Mouse (Mus musculus): ENCODE measurements at regions not wholly inside any gene's neighbourhood (a gene's known extent, or its start where the extent isn't known, plus 50 kb on each side); places are given as distances from the start of the nearest gene placed in this dataset.
"Not testable (repeated sequence)": the region's sequence is repeated elsewhere in the genome, so short reads cannot be mapped to it uniquely, and the experiment has no call there.

DNA sequence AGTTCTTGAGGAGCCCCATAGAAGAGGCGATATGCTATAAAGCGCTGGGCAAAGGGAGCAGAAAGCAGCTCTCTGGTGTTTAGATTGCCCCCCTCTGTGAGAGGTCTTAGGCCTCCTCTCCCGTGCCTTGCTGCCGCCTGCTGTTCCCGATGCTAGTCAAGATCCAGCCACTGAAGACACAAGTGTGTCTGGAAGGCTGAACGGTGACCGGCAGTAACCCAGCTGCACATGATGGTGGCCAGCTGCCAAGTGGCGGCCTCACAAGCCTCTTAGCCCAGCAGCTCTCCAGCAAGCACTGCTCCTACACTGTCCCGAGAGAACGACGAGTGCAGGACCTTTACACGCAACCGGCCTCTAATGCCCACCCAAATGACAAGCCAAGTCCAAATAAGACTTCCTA lies 104.1 kb upstream of the Abca1 start:
- DNase-seq (ENCODE audit: low spot score): peak; percentile 83

DNA sequence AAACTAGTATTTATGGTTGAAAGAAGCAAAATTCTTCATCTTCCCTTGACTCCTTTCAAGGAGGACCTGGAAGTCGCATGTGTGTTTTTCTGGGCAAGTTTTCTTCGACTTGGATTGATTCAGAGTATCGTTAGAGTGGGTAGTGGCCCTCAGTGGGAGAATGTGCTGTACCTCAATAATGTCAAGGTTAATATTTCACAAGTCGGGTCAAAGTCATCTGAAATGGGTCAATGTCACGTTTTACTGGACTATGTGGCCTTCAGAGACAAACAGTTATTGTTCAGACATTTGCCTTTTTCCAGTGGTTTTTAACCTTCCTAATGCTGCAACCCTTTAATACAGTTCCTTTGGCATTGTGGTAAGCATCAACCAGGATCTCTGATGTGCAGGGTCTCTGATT lies 102.8 kb upstream of the Abca1 start:
- no peak for DNase-seq (ENCODE audit: low spot score)

DNA sequence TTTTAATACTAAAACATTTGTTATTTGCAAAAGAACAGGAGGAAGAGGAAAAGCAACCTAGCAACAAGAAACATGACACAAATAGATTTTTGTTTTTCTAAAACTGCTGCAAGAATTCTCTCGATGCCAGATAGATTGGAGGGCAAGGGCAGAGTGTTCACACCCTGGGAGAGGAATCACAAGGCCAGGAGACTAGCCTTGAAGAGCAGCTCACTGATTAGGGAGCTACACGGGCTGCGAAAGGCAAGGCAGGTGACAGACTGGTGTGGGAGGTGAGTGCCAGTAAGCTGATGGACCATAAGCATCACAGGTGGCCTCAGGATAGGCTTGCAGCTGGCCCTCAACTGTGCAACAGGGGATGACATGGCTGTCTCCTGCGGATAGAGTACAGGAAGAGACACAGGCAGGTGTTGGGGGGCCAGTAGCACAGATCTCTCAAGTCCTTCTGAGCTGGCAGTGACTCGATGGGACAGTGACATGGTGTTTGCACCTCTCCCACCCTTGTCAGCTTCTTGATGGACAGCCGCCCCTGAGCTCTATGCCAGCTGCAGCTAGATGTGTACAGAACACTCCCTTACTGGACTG lies 102.0 kb upstream of the Abca1 start:
- peak; percentile 43 for DNase-seq (ENCODE audit: low spot score)

DNA sequence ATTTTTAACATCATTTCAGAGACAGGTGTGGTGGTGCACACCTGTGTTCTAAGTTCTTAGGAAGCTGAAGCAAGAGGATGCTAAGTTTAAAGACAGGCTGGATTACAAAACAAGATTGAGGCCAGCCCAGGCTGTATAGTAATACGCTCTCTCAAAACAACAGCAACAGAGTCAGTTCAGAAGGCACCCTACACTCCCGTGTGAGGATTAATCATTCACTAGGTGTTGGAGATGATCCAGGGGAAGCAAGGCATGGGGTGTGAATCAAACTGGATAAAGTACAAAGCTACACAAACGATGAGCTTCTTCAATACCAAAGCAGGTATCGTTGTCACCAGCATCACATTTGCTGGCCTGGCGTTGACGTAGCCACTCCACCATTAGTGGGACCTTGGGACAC lies 99.3 kb upstream of the Abca1 start:
- DNase-seq (ENCODE audit: low spot score): no peak

DNA sequence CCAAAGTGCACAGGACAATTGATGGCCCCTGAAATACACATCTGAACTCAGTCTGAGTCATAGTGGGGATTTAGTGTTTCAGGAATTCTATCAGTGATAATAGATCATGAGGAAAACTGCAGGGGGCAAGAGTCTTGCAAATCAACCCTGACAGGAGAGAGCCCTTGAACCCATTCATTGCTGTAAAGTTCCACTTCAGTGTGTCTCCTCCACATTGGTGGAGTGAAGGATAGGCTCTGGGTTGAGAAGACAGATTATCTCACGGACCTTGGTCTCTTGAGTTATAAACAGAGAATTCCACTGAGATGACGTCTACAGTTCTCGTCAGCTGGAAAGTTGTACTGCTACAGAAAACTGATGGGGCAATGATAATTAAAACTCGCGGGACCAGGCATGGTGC lies 97.3 kb upstream of the Abca1 start:
- DNase-seq (ENCODE audit: low spot score): no peak

DNA sequence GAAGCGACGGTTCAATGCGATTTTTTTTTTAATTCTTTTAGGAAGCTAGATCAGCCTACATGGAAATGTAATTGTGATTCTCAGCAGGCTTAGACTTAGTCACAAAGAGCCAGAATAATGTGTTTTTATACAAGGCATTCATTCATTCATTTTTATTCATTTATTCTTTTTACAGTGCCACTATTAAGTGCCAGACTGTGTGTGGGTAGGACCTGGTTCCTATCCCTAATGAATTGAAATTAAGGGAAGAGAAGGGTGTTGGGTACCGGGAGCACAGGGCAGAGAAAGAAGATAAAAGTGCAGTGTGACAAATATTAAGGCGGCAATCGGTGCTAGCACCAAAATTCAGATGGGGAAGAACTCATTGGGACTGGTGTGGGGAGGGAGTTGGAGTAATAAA lies 94.8 kb upstream of the Abca1 start:
- DNase-seq (ENCODE audit: low spot score): no peak

DNA sequence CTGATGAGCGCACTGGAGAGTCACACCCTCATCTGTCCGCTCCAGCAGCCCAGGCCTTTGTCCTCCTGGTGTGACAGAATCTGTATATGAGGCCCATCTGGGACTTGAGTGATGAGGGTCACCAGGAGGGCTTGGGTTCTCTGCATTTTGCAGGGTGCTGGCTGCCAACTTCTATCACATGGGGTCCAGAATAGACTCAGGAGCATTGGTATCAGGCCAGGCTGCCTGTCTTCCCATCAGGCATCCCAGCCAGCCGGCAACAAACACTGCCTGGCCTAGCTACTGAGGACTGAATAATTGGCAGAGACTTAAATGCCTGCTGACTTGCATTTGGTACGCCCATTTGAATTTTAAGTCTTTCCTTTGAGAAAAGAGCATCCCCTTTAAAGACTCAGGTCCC lies 94.0 kb upstream of the Abca1 start:
- no peak for DNase-seq (ENCODE audit: low spot score)

DNA sequence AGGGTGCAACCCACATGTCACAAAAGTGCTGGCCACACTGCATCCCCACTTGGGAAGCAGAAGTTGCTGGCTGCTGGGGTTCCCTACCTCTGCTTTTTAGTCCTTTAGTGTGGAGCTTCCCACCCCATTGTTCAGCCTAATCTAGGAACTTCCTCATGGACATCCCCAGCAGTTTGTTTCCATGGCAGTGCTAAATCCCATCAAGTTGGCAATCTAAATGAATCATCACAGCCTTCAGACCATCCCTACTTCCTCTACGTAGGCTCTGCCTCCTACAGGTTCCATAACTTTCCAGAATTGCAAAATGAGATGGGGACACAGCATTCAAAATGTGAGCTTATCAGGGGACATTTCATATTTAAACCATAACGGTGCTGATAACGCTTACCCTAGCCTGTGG lies 90.6 kb upstream of the Abca1 start:
- no peak for DNase-seq (ENCODE audit: low spot score)

DNA sequence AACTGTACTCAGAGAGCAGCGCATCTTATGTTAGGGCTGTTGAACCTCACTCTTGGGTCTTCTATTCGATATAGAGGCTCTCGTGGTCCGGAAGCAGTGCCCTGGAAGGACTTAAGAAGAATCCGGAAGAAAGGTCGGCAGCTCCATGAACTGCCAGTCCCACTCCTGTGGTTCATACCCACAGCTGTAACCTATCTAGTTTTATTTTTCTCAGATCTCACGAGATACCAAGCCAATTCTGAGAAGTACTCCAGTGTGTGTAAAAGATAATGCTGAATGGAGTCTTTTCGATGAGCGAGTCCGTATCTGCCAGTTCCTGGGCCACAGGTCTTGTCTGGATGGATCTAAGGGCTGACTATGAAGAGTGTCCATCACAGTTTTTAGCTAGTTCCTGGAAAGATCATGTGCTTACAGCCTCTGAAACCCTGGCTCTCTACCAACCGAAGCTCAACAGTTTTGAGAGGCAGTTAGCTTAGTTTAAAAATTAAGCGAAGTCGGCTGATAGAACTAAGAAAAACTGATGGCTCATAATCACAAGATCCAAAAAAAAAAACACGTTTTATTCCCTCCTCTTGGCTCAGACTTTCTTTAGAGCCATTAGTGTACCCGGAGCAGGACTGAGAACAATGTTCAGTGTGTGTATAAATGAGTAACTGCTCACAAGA lies 86.5 kb upstream of the Abca1 start:
- DNase-seq (ENCODE audit: low spot score): no peak

DNA sequence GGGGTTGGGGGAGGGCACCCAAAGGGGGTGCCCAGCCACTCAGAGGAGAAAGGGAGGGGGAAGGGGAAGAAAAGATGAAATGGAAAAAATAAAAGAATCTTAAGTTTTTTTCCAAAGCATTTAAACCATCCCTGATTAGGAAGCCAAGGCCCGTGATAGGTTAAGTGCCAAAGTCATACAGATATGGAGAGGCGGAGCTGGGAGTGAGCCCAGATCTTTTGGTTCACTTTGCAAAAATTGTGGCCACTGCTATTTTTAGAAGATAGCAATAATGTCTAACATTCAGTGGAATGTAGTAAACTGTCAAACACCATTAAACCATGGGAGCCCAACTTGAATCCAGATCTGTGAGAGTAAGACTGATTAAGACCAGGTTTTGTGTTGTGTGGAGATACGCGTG lies 85.9 kb upstream of the Abca1 start:
- no peak for DNase-seq (ENCODE audit: low spot score)

DNA sequence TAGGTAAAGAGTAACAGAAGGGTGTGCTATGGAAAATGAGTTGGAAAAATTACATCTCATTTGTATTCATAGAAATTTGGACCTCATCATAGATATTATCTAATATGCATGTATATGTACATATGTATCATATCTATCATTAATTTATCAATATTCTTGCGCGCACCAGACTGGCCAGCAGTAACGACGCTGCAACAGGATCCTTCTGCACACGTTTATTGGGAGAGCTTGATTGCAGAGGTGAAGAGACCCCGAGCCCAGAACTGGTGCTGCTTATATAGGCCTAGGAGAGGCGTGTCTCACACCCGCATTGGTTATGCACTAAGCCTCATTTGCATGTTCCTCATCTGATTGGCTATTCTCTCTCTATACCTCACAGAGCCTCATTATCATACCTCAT lies 83.8 kb upstream of the Abca1 start:
- not testable (repeated sequence) for DNase-seq (ENCODE audit: low spot score)

DNA sequence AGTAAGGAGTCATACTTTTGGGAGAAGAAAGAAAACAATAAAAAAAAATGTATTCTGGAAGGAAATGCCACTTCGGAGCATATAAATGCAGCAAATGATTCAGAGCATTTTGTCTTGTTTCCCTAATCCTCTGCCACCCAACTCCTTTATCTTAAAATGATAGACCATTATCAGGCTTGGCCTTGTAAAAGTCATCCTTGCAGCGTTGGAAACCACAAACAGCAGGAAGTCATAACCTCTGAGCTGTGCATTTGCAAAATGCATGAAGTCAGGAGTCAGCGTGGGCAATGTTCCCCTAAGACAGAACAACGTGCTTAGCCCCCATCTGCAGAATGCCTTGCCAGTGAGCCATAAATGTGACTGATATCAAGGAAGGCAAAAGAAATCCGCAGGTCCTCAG lies 80.2 kb upstream of the Abca1 start:
- DNase-seq (ENCODE audit: low spot score): no peak

DNA sequence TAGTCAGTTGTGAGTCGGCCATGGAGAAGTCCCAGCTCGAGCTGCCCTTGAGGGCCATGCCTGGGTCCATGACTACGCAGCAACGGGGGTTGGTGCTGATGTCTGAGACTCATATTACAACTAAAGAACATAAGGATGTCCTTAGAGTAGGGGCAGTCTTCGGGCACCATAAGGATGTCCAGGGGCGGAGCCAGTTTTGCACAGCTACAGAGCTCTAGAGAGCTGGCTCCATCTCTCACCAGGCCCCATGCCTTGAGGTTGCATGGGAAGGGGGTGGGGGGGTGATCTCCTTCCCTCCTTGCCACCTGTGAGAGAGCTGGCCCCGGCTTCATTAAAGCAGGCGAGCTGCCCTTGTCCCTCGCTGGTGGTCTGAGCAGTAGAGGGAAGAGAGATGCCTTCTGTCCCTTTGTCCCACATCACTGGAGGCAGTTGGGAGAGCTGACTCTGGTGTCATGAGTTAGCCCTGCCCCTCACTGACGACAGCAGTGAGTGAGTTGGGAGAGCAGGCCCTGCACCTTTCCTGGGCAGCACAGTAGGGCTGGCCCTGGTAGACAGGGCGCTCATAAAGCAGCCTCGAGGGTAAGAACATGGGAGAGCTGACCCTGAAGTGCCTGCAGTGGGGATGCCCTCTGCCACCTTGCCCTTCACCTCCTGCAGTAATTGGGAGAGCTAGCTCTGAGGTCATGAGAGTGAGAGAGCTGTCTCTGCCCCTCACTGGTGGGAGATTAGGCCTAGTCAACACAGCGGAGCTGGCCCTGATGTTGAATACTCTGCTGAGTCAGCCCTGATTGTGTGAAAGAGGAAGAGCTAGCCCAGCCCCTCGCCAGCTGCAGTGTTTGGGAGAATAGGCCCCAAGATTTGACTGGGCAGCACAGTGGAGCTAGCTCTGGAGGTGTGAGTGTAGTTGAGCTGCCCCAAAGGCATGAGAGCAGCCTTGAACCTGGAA lies 78.9 kb upstream of the Abca1 start:
- DNase-seq (ENCODE audit: low spot score): no peak

DNA sequence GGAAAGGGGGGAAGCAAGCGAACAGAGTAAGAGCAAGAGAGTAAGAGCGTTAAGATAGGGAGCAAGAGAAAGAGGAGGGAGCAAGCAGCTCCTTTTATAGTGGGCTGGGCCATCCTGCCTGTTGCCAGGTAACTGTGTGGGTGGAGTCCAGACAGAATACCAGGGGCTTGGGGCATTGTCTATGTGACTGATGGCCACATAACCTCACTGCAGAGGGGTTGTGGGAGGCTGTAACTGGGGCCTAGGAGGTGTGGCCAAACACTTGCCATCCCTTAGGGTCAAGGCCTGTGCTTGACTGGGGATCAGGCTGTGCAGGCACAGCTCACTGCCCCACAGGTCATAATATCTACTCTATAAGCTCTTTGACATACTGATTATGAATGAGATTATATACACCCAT lies 76.2 kb upstream of the Abca1 start:
- no peak for DNase-seq (ENCODE audit: low spot score)

DNA sequence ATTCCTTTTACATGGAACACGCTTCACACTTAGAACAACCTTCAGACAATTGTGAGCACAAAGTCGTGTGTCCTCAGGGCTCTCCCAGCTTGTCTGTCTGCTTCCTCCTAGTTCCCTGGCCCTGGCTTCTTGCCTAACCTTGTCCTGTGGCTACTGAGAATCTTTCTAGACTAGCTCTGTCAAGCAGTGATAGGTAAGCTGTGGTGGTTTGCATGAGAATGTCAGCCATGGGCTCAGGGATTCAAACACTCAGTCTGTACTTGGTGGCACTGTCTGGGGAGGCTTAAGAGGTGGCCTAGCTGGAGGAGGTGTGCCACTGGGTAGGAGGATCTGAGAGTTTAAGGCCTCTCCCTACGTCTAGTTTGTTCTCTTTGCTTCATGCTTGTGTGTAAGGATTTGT lies 72.7 kb upstream of the Abca1 start:
- DNase-seq (ENCODE audit: low spot score): no peak

DNA sequence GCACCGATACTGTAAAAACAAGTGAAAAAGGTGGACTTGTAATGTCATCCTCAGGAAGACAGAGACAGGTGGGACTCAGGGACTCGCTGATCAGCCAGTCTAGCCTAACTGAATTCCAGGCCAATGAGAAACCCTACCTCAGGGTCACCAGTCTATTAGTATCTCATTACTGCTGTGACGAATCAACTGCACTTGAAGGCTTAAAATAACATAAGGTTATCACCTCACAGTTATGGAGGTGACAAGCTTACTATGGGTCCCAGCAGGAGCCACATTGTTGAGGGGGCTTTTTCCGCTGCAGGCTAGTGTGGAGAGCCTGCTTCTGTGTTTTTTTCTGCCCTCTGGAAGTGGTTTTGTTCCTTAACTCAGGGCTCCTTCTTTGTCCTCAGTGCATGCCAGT lies 72.2 kb upstream of the Abca1 start:
- no peak for DNase-seq (ENCODE audit: low spot score)

DNA sequence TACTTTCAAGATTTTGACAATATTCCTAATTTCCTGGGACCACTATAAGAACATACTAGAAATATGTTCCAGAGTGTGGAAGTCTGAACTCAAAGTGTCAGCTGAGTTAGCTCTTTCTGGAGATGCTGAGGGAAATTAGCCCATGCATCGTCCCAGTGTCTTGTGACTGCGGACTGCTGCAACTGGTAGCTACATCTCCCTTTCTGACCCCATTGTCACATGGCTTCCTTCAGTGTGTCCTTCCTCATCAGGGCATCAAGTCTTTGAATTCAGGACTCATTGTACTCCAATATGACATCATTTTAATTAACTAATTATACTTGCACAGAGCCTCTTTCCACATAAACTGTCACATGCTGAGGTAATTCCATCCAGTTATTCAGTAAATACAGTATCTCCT lies 71.4 kb upstream of the Abca1 start:
- no peak for DNase-seq (ENCODE audit: low spot score)

DNA sequence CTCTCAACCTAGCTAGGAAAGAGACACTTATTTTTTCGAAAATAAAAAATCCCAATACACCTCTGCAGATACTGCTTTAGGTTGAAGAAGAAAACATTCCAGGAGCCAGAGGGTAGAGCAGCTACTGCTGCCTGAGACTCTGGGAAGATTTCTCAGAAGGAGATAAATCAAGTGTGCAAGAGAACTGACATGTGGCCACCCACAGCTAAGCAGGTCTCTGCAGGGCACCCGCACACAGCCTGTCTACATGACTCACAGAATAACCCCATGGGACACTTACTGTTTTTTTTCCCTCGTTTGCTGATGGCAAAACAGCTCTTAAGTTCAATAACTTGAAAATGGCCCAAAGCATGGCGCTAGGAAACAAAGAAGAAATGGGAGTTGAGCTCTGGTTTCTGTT lies 68.7 kb upstream of the Abca1 start:
- DNase-seq (ENCODE audit: low spot score): no peak

DNA sequence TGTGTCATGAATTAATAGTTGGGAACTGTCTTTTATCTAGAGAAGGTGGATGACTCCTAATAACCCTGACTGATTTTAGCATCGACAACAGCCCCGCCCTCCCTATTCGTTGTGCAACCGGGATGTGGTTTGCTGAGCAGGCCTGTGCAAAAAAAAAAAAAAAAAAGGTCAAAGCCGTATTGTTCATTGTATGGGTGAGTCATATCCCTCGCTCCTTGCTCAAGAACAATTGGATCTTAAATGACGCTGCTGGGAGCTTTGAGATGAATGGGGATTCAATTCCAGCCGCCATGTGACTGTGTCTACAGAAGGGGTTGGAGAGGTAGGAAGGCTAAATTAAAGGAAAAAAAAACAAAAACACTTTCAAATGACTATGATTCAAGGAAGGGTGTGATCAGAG lies 68.1 kb upstream of the Abca1 start:
- no peak for DNase-seq (ENCODE audit: low spot score)

DNA sequence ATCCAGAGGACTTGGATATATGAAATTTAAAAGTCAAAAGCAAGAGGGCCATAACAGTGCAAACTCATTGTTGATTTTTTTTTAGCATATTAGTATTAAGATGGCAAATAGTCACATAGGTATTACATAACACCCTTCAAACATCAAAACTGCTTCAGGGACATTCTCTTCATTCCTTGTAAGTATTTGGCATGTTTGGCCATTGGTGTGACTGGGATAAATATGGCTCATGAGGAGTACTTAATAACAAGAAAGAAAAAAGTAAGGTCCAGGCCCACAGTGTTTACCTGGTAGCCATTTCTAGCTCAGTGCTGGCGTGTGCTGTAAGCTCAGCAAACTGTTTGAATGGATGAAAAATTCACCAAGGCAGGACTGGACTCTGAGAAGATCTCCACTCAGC lies 67.4 kb upstream of the Abca1 start:
- no peak for DNase-seq (ENCODE audit: low spot score)

DNA sequence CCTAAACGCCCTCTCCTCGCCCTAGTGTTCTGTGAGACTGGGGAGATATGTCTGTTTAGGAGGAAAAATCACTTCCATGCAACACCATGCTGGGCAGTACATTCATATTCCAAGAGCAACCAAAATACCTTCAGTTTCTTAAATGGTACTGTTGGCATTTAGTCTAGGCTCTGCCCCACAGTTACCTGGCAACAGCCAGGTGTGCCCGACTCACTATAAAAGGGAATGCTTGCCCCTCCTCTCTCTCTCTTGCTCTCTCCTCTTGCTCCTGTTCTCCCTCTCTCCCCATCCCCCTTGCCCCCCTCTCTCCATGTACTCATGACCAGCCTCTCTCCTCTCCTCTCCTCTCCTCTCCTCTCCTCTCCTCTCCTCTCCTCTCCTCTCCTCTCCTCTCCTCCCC lies 66.7 kb upstream of the Abca1 start:
- no peak for DNase-seq (ENCODE audit: low spot score)

DNA sequence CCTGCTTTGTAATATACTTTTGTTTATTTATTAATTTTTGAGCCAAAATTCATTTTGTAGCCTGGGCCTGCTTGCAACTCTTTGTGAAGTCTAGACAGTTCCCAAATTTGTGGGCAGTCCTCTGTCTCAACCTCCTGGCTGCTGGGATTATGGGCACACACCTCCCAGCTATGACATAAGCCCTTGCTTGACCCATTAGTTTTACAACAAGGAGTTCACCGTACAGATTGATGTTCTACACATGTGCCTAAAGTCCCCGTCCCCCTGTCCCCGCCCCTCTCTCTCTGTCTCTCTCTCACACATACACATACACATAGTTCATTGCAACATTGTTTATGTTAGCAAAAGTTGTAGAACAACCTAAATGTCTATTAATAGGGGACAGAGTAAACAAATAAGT lies 63.7 kb upstream of the Abca1 start:
- no peak for DNase-seq (ENCODE audit: low spot score)

DNA sequence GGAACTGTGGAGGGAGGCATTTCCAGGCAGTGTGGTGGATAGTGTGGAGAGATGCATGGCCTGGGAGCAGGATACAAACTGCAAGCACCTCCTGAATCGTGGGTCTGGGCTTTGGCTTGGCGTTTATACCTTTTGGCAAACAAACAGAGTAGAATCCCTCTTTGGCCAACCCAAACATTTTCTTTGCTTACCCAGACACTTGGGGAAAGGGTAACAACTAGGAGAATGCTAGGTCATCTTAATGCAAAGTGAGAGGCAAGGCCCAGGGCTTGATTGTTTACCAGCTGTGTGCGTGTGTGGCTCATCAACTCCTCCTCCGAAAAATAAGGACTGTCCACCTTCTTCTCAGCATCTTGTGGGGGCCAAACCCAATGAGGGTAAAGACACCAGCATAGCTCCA lies 61.1 kb upstream of the Abca1 start:
- DNase-seq (ENCODE audit: low spot score): no peak
